Mouse (Mus musculus) erythroblast, embryonic 14.5 days (primary cell): ENCODE results near the gene Pbx2.

Experiments
- GATA1 ChIP-seq: IDR thresholded peaks from 2 replicates; pipeline ENCODE4 v1.6.1; 2012; ENCODE audit warnings: low read length, inconsistent platforms, mixed read lengths
- TAL1 ChIP-seq: IDR thresholded peaks from 3 replicates; pipeline ENCODE4 v1.6.1; 2012; ENCODE audit warnings: low read length, inconsistent platforms, mixed read lengths

DNA sequence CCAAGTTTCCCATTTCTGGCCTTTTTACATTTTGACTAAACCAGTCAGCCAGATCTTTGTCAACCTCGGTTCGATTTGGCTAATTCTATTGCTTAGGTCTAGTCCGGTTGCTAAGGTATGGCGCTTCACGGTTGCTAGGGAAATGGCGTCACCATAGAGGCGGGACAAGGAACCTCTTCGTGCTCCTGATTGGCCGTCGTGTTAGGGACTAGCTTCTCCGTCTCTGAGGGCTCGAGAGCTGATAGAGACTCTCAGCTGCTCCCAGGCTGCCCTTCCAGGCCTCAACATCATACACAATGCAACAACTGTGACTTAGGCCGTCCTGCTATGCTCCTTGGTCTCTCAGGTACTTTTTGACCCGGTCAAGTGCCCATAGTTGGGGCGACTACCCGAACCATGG lies 53.5 kb downstream of the Pbx2 start, which contains the start of gene Fkbpl:
- no peak for TF ChIP-seq GATA1
- TF ChIP-seq TAL1, result no peak
